Mouse (Mus musculus) ES-E14 (cell line): ENCODE data around the gene Osbpl10. TPM values are rescaled to one million over a fixed set of nuclear protein-coding genes. Genes with fewer than 3 reads are reported as not detected.

Experiments
- DNase-seq: peaks from one replicate; pipeline ENCODE4 v3.0.0-alpha.2; 2013; ENCODE audit warnings: low read depth, low spot score
- H3K27ac ChIP-seq: 2 replicates; pipeline ENCODE4 v1.5.1; 2012; ENCODE audit warnings: low read depth, mild to moderate bottlenecking, low read length, moderate library complexity, mixed read lengths; ENCODE audit not compliant: poor library complexity, insufficient read depth, severe bottlenecking
- H3K36me3 ChIP-seq: 2 replicates; pipeline ENCODE4 v1.6.1; 2012; ENCODE audit warnings: mild to moderate bottlenecking, low read length, moderate library complexity, mixed read lengths; ENCODE audit not compliant: control insufficient read depth, poor library complexity, insufficient read depth, severe bottlenecking
- H3K4me1 ChIP-seq, 2 experiments: fragments of 150-350 bp in 1 of 2; sonication (generic) in 1 of 2; 2 replicates each; pipeline ENCODE4 v1.6.1; 2012; ENCODE audit warnings: low read length in 2 of 2, mild to moderate bottlenecking in 1 of 2, mixed read lengths in 1 of 2; ENCODE audit not compliant: control insufficient read depth in 2 of 2, insufficient read depth in 2 of 2, poor library complexity in 1 of 2
- H3K4me3 ChIP-seq, 2 experiments: fragments of 150-350 bp in 1 of 2; sonication (generic) in 1 of 2; 2 replicates each; pipeline ENCODE4 v1.5.1; 2012; ENCODE audit warnings: low read length in 2 of 2, low read depth in 1 of 2, mild to moderate bottlenecking in 1 of 2, mixed read lengths in 1 of 2; ENCODE audit not compliant: insufficient read depth in 1 of 2, poor library complexity in 1 of 2, severe bottlenecking in 1 of 2
- H3K9ac ChIP-seq: 2 replicates; pipeline ENCODE4 v1.6.1; 2012; ENCODE audit warnings: low read depth, mild to moderate bottlenecking, low read length, mixed read lengths; ENCODE audit not compliant: poor library complexity, insufficient read depth, severe bottlenecking
- H3K9me3 ChIP-seq: fragments of 150-350 bp; sonication (generic); 2 replicates; pipeline ENCODE4 v1.6.1; 2012; ENCODE audit warnings: low read depth, mild to moderate bottlenecking, low read length; ENCODE audit not compliant: control insufficient read depth, insufficient read depth
- CHD2 ChIP-seq: IDR thresholded peaks from 2 replicates; pipeline ENCODE4 v1.6.1; 2014; ENCODE audit warnings: mild to moderate bottlenecking, low read depth, low read length, inconsistent platforms
- HCFC1 ChIP-seq: IDR thresholded peaks from 2 replicates; pipeline ENCODE4 v1.6.1; 2012; ENCODE audit warnings: low read length, inconsistent platforms, borderline replicate concordance; ENCODE audit not compliant: insufficient read depth
- MAFK ChIP-seq: IDR thresholded peaks from 2 replicates; pipeline ENCODE4 v1.6.1; 2014; ENCODE audit warnings: mild to moderate bottlenecking, low read depth, low read length, inconsistent platforms; ENCODE audit not compliant: insufficient read depth
- ZC3H11A ChIP-seq: IDR thresholded peaks from 2 replicates; pipeline ENCODE4 v1.6.1; 2012; ENCODE audit warnings: low read depth, mild to moderate bottlenecking, inconsistent platforms, low read length, borderline replicate concordance
- ZNF384 ChIP-seq: IDR thresholded peaks from 2 replicates; pipeline ENCODE4 v1.6.1; 2012; ENCODE audit warnings: low read depth, low read length, inconsistent platforms
- in situ Hi-C, 2 experiments: fragments of 600-800 bp; cut with MboI; formaldehyde crosslinking; loops; one replicate each; pipeline ENCODE4 v1.15.1; 2025; ENCODE audit warnings: low sequenced_read_pairs in 2 of 2, inconsistent platforms in 1 of 2; ENCODE audit not compliant: unreplicated experiment in 2 of 2
- total RNA-seq: library from RNA; depleted of rRNA; stranded (reverse); fragments of 300-350 nt; gene quantifications from 2 replicates; pipeline ENCODE4 v1.2.3, GENCODE M21; 2012

The Osbpl10 gene
- total RNA-seq, 1 experiment = 15.2 TPM

- in situ Hi-C loops = no loop called here
- TF ChIP-seq ZNF384 (no peak), HCFC1 (no peak), CHD2 (no peak), MAFK (no peak), ZC3H11A (no peak)
- H3K9ac ChIP-seq = no peak overlapping the region
- no peaks in the 10 kb centered on the region for H3K9me3 ChIP-seq
- H3K4me1 ChIP-seq = no peaks in the 10 kb centered on the region
- DNase-seq = no peak
- no peak overlapping the region for H3K4me3 ChIP-seq
- peaks cover 12% of the 10 kb centered on the region for H3K36me3 ChIP-seq
- no peak overlapping the region for H3K27ac ChIP-seq
Observed at GRCm38 (mm10) chr9:115237943-115238342, 259.6 kb downstream of the Osbpl10 start.

- Histone ChIP-seq H3K36me3 (peaks cover 23% of the 10 kb centered on the region), H3K9me3 (no peaks in the 10 kb centered on the region), H3K9ac (no peak overlapping the region), H3K4me1 (no peaks in the 10 kb centered on the region), H3K4me3 (no peak overlapping the region), H3K27ac (no peak overlapping the region)
- no peak for DNase-seq
- TF ChIP-seq HCFC1 (no peak), ZNF384 (no peak), ZC3H11A (no peak), CHD2 (no peak), MAFK (no peak)
- in situ Hi-C loops = no loop called here
Observed at GRCm38 (mm10) chr9:115239861-115240260, 261.5 kb downstream of the Osbpl10 start.

- no peak overlapping the region for H3K9ac ChIP-seq
- no peak overlapping the region for H3K4me3 ChIP-seq
- 0 out of 4 replicates have a peak, but pooled peaks cover 0 to 2% of the 10 kb centered on the region in 2 experiments for H3K4me1 ChIP-seq
- no peaks in the 10 kb centered on the region for H3K9me3 ChIP-seq
- peaks cover 31% of the 10 kb centered on the region for H3K36me3 ChIP-seq
- no peak for DNase-seq
- in situ Hi-C loops = no loop called here
- no peak overlapping the region for H3K27ac ChIP-seq
- TF ChIP-seq ZC3H11A (no peak), HCFC1 (no peak)
Observed at GRCm38 (mm10) chr9:115243630-115244029, 265.3 kb downstream of the Osbpl10 start.

- in situ Hi-C loops = no loop called here
- no peak for TF ChIP-seq MAFK
- TF ChIP-seq HCFC1 = no peak
- TF ChIP-seq ZC3H11A = no peak
- no peak for TF ChIP-seq CHD2
- Histone ChIP-seq H3K27ac (no peak overlapping the region), H3K9ac (no peak overlapping the region), H3K9me3 (no peaks in the 10 kb centered on the region), H3K4me1 (0 out of 4 replicates have a peak, but pooled peaks cover 0 to 2% of the 10 kb centered on the region in 2 experiments), H3K36me3 (peaks cover 33% of the 10 kb centered on the region), H3K4me3 (no peak overlapping the region)
- DNase-seq = no peak
Observed at GRCm38 (mm10) chr9:115245092-115245491, 266.7 kb downstream of the Osbpl10 start.

GRCm38 (mm10) chr9:115249145-115249544 lies 270.8 kb downstream of the Osbpl10 start:
- Histone ChIP-seq H3K9ac (no peak overlapping the region), H3K9me3 (no peaks in the 10 kb centered on the region), H3K27ac (no peak overlapping the region), H3K4me1 (0 out of 4 replicates have a peak, but pooled peaks cover 0 to 2% of the 10 kb centered on the region in 2 experiments), H3K36me3 (peaks cover 33% of the 10 kb centered on the region), H3K4me3 (no peak overlapping the region)
- in situ Hi-C loops = no loop called here
- no peak for DNase-seq
- no peak for TF ChIP-seq ZNF384
- no peak for TF ChIP-seq ZC3H11A
- TF ChIP-seq MAFK = no peak
- TF ChIP-seq CHD2 = no peak
- TF ChIP-seq HCFC1 = no peak
